Mouse (Mus musculus): ENCODE data around the gene Slc9a4.
"Not testable (repeated sequence)": the region's sequence is repeated elsewhere in the genome, so short reads cannot be mapped to it uniquely, and the experiment has no call there.

The Slc9a4 gene

DNA sequence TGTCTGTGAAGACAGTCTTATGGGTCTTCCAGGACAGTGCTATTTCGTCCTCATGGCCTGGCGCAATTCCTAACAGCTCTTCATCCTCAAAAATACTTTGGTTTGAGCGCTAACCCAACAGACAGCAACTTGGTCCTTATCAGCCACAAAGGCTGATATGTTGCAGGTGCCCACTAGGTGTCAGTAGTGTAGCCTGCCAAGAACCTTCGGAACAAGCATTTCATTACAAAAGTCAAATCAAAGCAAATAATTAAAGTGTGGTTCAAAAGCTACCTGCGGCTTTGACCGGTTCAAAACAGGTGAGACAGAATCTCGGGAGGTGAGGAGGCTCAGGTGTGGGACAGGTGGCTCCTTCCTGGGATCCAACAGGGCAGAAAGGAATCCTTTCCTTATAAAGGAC lies at the start of gene Slc9a4:
Gene Slc9a4, plus strand, starts transcription at position 298 of the 400 bp plus-strand sequence.
- in situ Hi-C loops (cut with MboI, MseI) = loop anchor here (5.0 kb wide), 2 partner anchors 78 to 178 kb away; no protein-coding TSS in a partner anchor

DNA sequence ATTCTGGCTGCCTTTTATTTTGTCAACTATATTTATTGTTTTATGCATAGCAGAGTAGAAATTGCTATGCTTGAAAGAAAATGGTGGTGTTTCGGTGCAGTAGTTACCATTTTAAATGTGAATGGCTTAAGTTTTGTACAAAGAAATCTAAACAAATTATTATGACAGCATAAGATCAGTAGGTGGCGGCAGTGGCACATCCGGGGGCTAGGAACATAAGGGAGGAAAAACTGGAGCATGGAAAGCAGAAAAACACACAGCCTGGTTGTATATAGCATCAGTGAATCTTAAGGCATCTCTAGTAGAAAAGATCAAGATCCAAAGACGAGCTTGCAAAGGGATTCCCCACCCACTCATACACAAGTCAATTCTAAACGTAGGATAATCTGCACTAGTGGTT lies 42.3 kb upstream of the Slc9a4 start:
- in situ Hi-C loops (cut with MboI, MseI) = no loop called here

DNA sequence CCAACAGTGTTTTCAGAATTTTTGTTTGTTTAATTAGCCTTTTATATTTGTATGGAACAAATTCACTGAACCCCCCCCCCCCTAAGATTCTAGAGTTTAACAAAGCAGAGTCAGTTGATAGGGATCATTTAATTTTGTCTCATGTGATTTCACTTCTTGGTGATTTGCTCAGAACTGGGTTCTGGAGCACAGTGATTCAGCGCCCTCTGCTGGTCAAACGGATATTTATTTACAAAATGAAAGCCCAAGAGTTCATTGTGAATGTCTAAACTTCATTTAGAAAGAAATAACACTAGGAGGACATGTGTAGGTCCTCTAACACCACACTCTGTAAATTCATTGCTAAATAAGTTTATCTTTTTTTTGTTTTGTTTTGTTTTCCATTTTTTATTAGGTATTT lies 35.2 kb upstream of the Slc9a4 start:
- in situ Hi-C loops (cut with MboI, MseI) = loop anchor here (5.0 kb wide), 3 partner anchors 62 to 552 kb away; no protein-coding TSS in a partner anchor

DNA sequence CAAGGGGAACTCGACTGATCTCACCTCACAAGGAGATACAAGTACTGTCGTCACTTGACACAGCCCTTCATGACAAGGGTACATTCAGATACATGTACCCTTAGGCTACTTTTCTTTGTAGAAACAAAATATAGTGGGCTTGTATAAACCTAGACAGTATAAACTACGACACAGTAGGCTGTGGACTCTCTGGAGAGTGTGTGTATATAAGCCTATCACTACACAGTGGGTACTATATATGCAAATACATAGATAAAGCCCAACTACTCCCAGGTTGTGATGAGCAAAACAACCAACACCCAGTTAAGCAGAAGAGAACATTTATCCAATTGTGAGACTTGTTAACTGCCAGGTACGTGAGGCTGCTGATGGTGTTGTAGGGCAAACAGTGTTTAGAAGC lies 33.2 kb upstream of the Slc9a4 start:
- in situ Hi-C loops (cut with MboI, MseI) = loop anchor here (5.0 kb wide), 1 partner anchor 554 kb away; no protein-coding TSS in a partner anchor

DNA sequence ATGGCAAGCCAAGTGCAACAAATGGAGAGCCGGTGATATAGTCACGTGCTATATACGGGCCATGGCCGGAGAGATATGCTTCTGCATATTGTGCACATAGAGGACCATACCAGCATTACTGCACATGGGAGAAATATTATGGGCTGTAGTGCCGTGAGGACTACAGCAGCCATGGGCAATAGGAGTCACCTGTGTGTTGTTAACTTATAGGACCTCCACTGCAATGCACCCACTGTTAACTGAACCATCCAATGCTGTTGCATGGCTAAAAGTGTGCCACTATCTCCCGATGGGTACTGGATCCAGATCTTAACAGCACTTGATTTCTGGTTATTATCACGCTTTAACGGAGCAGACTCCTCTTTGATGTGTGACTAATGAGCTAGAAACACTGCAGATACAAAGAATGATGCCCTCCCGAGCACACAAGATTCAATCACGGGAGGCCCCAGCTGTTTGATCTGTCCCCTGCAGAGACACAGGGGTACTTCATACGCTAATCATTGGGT lies 32.8 kb upstream of the Slc9a4 start:
- in situ Hi-C loops (cut with MboI, MseI) = loop anchor here (5.0 kb wide), 1 partner anchor 555 kb away; no protein-coding TSS in a partner anchor

DNA sequence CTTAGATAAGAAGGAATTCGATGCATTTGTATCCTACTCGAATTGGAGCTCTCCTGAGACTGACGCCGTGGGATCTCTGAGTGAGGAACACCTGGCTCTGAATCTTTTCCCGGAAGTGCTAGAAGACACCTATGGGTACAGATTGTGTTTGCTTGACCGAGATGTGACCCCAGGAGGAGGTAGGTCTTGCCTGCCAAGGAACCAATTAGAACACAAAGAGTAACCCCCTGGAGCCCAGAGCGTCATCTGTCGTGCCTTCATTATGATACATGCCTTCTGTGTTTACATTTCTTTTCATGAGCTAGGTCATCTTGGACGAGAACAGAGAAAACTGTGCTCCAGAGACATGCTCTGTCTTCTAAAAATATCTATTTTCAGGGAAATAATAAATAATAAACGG lies 32.1 kb upstream of the Slc9a4 start:
- in situ Hi-C loops (cut with MboI, MseI) = loop anchor here (5.0 kb wide), 1 partner anchor 555 kb away; no protein-coding TSS in a partner anchor

DNA sequence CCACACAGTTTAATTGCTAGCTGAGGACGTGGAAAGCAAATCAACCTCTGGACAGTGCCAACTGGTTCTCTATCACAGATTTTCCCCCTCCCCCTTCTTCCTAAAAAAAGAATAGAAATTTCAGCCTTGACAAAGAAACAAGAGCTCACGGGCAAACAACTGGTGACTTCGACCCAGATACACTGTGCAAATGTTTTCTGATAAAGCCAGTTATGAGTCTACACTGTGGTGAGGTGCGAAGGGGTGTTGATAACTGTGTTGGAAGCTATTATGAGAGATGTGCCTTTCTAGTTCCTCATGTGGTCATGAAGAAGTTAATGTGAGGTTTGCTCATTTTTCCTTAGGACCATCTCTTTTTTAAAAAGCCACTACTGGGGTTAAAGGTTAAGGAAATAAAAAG lies 10.5 kb upstream of the Slc9a4 start:
- in situ Hi-C loops (cut with MboI, MseI) = no loop called here

DNA sequence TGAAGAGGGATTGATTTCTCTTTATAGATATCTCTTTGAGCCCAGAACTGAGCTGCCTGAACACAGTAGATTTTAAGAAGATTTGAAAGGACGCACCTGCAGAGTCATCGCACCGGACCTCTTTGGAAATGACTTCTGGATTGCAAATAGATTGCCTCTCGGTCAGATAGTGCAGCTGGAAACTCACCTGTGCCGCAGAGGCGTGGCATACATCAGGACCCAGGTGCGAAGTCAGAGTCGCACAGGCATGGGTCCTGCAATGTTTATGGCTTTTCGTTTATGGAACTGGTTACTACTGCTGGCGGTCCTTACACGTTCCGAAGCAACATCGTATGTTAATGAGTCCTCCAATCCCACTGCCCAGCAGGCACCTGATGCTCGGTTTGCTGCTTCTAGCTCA lies 388 bp downstream of the Slc9a4 start:
- in situ Hi-C loops (cut with MboI, MseI) = loop anchor here (5.0 kb wide), 2 partner anchors 77 to 177 kb away; no protein-coding TSS in a partner anchor

DNA sequence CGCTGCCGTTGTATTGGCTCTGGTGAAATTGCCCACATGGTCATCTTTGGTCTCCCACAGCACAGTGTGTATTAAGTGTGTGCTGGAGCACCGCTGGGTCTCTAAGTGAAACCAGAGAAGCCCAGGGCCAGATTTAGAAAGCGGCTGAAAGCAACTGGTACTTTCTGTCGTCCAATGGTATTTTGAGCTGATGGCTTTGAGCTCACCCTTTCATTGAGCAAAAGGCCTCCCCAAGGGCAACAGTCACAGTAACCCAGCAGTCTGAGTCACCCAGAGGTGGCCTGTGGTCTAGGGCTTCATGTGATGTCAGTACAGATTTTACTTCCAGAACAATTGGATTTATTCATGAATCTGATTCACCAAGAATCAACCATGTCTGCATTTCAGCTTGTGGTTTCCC lies 6.9 kb downstream of the Slc9a4 start:
- in situ Hi-C loops (cut with MboI, MseI) = no loop called here

DNA sequence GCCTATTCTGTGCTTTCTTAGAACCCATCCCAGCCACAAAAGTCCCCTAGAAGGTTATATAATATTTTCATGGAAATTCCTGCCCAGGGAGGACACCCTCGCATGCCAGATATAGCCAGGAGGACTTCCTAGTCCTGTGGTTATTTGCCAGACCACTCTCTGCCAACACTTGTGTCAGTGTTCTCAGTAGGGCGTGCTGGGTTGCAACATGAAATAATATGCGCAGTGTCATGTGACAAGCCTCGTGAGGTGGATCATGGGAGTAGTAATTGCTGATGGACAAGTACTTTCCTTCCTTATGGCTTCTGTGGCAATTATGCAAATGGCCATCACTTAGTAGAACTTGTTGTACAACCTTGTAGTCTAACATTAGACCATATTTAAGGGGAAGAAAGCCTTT lies 11.1 kb downstream of the Slc9a4 start:
- in situ Hi-C loops (cut with MboI, MseI) = no loop called here

DNA sequence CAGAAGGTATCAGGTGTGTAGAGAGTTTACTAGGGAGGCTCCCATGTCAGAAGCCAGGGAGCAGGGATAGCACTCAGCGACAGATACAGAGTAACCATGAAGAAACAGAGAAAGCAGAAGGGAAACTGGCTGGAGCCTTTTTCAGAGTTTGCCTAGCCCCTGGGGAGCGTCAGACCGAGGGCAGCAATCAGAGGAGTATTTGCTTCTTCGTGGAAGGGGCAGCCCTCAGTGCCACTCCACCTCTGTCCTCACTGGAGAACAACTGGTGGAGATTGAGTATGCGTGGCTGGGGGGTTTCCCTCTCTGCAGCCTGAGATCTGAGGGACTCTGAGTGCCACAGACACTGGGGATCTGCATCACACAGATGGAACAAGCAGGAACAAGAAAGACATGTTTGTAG lies 17.9 kb downstream of the Slc9a4 start:
- in situ Hi-C loops (cut with MboI, MseI) = no loop called here

DNA sequence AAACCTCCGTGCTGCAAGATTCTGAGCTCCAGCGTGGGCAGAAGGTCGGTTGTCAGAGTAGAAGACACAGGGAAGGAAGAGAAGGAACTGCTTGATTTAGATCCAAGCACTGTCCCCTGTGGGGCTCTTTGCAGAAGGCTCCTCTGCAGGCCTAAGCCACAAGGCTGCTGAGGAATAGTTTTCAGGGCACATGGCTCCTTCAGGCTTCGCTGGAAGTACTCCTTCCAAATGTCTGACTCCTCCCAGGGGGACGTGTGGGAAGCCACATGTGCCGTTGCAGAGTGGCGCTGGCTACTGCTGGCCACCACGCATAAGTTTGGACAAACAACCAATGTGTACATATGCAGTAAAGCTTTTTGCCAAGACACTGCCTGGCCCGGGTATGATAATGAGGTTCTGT lies 19.8 kb downstream of the Slc9a4 start:
- in situ Hi-C loops (cut with MboI, MseI) = not testable (repeated sequence)

DNA sequence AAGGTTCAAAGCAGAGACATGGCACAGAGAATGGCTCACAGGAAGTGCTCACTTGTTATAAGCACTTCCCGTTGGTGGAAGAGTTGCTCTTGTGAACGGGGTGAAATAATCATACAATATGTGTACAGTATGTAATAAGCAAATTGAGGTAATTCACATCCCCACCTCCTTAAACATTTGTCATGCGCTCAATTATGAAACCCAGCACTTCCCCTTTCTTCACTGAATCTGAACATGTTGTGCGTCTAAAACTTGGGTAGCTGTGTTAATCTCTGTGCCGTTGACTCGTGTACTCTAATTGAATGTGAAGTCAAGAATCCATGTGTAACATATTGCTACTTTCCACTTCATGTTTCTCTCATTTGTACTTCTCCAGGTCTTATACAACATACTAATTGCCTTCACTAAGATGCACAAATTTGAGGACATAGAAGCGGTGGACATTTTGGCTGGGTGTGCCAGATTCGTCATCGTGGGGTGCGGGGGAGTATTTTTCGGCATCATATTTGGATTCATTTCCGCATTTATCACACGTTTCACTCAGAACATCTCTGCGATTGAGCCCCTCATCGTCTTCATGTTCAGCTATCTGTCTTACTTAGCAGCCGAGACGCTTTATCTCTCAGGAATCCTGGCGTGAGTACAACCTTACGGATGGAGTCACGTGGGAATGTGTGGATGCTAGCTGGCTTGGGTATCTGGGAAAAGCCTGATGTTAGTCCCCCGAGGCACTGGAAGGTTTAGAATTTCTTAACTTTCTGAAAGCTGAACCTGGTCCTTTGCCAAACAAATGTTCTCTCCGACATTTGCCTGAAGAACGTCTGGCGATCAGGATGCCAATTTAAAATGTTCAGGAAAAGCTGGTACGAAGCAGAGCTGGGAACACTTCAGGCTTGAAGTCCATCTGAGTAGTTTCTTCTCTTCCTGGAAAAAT lies 20.8 kb downstream of the Slc9a4 start:
- in situ Hi-C loops (cut with MboI, MseI) = no loop called here

DNA sequence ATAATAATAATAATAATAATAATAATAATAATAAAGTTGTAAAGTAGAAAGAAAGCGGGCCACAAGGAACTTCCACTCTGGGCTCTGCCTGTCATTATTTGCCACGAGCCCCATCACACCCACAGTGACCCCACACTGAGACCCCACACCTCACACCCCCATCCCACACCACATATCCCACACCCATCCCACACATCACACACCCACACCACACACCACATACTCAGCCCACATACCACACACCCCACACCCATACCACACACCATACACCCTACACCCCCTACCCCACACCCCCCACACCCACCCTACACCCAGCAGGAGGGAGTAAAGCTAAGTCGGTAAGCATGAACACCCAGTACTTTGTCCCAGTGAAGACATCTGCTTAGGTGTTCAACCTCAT lies 21.6 kb downstream of the Slc9a4 start:
- in situ Hi-C loops (cut with MboI, MseI) = no loop called here

DNA sequence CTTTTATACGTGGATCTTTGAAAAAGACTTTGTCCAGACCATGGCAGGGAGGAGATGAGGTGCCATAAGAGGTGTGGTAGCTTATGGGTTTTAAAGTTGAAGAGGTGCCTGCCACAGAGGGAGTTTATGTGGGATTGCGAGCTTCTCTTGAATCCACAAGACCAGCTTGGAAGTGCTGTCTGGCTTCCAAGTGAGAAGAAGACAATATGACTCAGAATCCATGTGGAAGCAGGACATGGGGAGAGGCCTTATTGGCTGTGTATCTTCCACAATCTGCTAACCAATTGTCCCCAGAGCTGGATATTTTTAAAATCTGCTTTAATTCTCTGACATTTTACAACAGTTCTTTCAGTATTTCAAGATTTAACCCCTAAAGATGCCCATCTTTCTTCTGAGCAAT lies 33.3 kb downstream of the Slc9a4 start:
- in situ Hi-C loops (cut with MboI, MseI) = no loop called here

DNA sequence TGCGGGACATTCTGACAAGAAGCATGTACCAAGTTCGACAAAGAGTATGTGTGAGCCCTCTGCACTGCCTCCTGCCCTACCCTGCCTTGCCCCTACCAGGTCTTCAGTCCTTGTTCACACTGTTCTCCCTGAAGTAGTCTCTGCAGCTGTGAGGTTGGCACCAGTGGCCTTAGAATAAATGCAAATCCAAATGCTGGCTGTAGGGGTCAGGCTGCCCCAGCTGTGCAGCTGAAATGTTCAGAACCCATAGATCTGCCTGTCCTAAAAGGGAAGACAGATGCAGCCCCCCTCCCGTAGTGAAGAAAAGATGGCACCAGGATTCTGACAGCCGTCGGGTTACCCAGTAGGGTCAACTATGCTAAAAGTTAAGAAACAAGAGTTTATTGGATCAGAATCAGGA lies 39.2 kb downstream of the Slc9a4 start:
- in situ Hi-C loops (cut with MboI, MseI) = no loop called here

DNA sequence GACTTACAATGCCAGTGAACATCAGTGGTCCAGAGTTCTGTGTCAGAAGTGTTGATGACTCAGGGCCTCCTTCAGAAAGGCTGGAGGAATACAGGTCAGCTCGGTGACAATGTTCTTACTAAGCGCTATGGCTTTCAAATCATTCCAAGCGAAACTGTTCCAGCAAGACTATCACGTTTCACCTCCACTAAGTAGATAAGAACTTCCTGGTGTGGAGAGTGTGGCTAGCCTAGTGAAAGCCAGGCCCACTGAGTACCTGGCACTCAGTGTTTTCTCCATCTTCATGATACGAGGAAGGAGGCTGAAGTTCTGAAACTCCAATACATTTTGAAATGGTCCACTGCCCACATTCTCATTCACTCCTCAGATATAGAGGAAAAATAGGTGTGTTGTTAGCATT lies 40.0 kb downstream of the Slc9a4 start:
- in situ Hi-C loops (cut with MboI, MseI) = no loop called here

DNA sequence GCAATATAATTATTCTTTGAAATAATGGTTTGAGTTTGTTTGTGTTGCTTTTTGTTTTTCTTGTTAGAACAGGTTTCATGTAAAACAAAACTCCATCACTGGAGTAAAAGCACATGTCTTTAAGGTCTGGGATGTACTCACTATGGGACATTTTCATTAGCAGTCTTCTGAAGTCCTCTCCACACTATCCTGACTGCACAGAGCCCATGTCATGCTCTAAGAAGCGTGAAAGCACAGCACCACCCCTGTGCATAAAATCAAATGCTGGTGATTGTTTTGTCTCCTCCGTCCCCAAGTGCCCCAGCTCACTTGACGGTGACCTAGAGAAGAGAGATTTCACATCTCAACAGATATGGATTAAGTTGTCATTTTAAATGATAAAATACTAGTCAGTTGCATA lies 45.1 kb downstream of the Slc9a4 start:
- in situ Hi-C loops (cut with MboI, MseI) = no loop called here

DNA sequence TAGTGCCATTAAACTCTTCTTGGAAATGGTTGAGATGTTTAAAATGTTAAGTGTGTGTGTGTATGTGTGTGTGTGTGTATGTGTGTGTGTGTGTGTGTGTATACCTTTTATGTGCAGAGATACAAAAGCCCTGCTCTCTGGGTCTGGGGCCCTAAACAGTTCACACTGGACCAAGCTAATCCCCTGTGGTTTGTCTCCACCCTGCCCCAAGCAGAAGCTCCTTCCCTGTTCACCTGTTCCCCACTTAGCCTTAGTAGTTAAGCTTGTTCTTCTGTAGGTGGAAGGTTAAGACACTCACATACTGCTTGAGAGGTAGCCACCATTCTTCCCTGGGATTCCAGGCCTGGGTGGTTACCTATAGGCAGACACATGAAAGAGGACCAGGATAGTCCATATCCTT lies 47.1 kb downstream of the Slc9a4 start:
- in situ Hi-C loops (cut with MboI, MseI) = no loop called here

DNA sequence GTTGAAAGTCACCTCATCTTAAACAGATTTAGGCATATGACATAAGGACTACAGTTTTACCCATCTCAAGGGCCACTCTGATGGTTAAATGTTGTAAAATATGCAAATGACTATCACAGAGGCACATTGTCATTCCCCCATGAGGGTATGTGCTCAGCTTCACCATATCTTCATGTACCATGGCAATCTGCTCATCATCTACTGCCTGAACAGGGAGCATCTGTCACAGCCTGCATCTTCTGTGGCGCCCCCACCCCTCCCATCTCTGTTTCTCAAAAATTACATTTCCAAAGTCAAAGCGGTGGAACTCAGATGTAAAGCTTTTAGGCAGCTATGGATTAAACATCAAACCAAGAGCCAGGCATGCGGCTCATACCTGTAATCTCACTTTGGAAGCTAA lies 48.6 kb downstream of the Slc9a4 start:
- in situ Hi-C loops (cut with MboI, MseI) = no loop called here

DNA sequence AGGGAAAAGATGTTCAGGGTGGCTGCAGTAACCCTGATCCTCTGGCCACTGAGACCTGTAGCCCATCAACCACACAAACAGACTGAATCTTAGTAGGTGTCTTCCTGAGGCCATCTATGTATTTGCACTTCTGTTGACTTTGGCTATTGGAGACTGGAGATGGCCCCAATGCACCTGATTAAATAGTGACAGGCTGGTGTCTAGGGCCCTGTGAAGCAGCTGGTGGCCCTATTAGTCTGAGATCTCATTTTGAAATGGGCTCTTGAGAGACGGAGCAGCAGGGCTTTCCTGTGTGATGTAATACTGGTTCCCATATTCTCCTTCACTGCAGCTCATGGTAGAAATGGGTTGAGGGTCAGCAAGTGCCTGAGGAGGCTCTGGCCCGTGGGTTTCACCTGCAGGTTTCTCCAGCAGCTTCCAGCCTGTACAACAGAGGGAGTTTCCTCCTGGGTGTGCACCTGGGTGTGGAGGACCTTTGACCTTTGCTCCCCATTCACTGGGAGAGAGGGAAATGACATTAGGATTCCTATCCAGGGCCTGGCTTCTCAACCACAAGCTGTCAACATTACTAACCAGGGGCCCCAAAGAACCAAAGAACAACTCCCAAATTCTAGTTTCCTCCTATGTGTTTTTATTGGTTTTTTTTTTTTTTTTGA lies 52.7 kb downstream of the Slc9a4 start:
- in situ Hi-C loops (cut with MboI, MseI) = no loop called here

DNA sequence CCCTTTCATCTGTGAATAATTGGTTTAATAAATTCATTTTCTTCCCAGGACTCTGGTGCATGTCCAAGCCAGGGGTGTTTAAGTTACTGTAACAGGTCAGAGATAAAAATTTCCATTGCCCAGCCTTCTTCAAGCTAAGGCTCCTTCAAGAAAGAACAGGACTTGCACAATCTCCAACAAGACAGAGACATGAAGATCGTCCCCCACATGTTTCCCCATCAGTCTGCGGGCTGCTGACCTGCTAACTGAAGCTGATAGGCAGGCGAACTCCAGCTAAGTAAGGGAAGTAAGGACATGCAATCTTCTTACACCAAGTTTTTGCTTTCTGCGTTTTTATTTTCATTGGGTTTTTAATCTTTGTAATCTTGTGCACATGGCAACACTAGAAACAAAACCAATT lies 54.7 kb downstream of the Slc9a4 start:
- in situ Hi-C loops (cut with MboI, MseI) = no loop called here

DNA sequence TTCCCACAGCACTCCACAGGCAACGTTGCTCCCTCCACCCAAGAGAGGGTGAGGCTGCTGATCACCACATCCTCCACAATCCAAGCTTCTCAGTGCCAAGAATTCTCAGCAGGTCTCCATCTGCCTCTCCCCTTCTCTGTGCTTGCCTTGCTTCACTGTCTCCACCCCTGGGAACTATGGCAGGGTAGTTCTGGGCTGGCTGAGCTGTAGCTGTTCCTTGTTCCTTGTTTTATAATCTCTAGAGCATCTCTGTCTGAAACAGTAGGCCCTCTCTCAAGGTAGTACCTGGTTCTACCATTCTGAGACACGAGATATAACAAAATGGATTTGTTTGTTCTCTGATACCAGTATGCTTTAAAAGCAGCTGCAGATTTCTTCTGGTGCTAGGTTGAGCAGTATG lies 68.4 kb downstream of the Slc9a4 start:
- in situ Hi-C loops (cut with MboI, MseI) = no loop called here
